Mouse (Mus musculus): ENCODE data around the gene Cadm3. TPM values are rescaled to one million over a fixed set of nuclear protein-coding genes. Genes with fewer than 3 reads are reported as not detected.

Cadm3 gene
- polyA plus RNA-seq, 1 experiment from 2014 or later, result 138 TPM

GRCm38 (mm10) chr1:173363436-173363835 lies 4.1 kb downstream of the Cadm3 start:
- Histone ChIP-seq H3K27ac (no peak overlapping the region), H3K4me2 (replicated peaks) (no peak overlapping the region), H3K9me3 (ENCODE audit: control insufficient read depth, low read length) (no peaks in the 10 kb centered on the region), H3K36me3 (replicated peaks; ENCODE audit: control insufficient read depth, insufficient read depth) (0 out of 2 replicates have a peak, but pooled peaks cover 9% of the 10 kb centered on the region), H3K9ac (no peak overlapping the region), H3K27me3 (ENCODE audit: control insufficient read depth, insufficient read depth, low read length) (no peaks in the 10 kb centered on the region), H3K4me3 (replicated peaks; ENCODE audit: low read length) (no peak overlapping the region), H3K4me1 (replicated peaks; ENCODE audit: control insufficient read depth, insufficient read depth, low read length) (peaks cover 59% of the 10 kb centered on the region)
- WGBS, result 93% methylated on average over 2 of the region's 2 CpGs
- ATAC-seq (ENCODE audit: low FRiP score) (no peak), DNase-seq (ENCODE audit: low spot score) (no peak)

GRCm38 (mm10) chr1:173361651-173362050 lies 5.8 kb downstream of the Cadm3 start:
- peaks cover 21% of the 10 kb centered on the region; the same call in 1 of the 2 replicates for H3K36me3 ChIP-seq (replicated peaks; ENCODE audit: control insufficient read depth, insufficient read depth)
- H3K4me1 ChIP-seq (replicated peaks; ENCODE audit: control insufficient read depth, insufficient read depth, low read length), result peaks cover 52% of the 10 kb centered on the region
- ATAC-seq (ENCODE audit: low FRiP score), result no peak
- no peak overlapping the region for H3K27ac ChIP-seq
- 58% methylated on average over 6 of the region's 6 CpGs for WGBS
- H3K4me2 ChIP-seq (replicated peaks), result no peak overlapping the region
- no peak overlapping the region for H3K4me3 ChIP-seq (replicated peaks; ENCODE audit: low read length)
- no peak overlapping the region for H3K9ac ChIP-seq
- H3K9me3 ChIP-seq (ENCODE audit: control insufficient read depth, low read length), result no peaks in the 10 kb centered on the region
- no peak for DNase-seq (ENCODE audit: low spot score)
- no peaks in the 10 kb centered on the region for H3K27me3 ChIP-seq (ENCODE audit: control insufficient read depth, insufficient read depth, low read length)

- H3K27me3 ChIP-seq (ENCODE audit: control insufficient read depth, insufficient read depth, low read length), result no peaks in the 10 kb centered on the region
- 41% methylated on average over 4 of the region's 4 CpGs for WGBS
- H3K4me3 ChIP-seq (replicated peaks; ENCODE audit: low read length), result no peak overlapping the region
- H3K4me2 ChIP-seq (replicated peaks), result no peak overlapping the region
- no peak for DNase-seq (ENCODE audit: low spot score)
- no peaks in the 10 kb centered on the region for H3K9me3 ChIP-seq (ENCODE audit: control insufficient read depth, low read length)
- no peak for ATAC-seq (ENCODE audit: low FRiP score)
- H3K27ac ChIP-seq, result 0 out of 2 replicates have a peak overlapping the region, but pooled peaks have one; percentile 5
- H3K4me1 ChIP-seq (replicated peaks; ENCODE audit: control insufficient read depth, insufficient read depth, low read length), result peaks cover 42% of the 10 kb centered on the region
- no peak overlapping the region for H3K9ac ChIP-seq
- peaks cover 27% of the 10 kb centered on the region; the same call in 1 of the 2 replicates for H3K36me3 ChIP-seq (replicated peaks; ENCODE audit: control insufficient read depth, insufficient read depth)
Measured at GRCm38 (mm10) chr1:173359590-173360290, 7.8 kb downstream of the Cadm3 start.

- peaks cover 20% of the 10 kb centered on the region; the same call in 1 of the 2 replicates for H3K36me3 ChIP-seq (replicated peaks; ENCODE audit: control insufficient read depth, insufficient read depth)
- no peak overlapping the region for H3K27ac ChIP-seq
- H3K27me3 ChIP-seq (ENCODE audit: control insufficient read depth, insufficient read depth, low read length), result no peaks in the 10 kb centered on the region
- no peaks in the 10 kb centered on the region for H3K9me3 ChIP-seq (ENCODE audit: control insufficient read depth, low read length)
- no peak overlapping the region for H3K9ac ChIP-seq
- peaks cover 26% of the 10 kb centered on the region for H3K4me1 ChIP-seq (replicated peaks; ENCODE audit: control insufficient read depth, insufficient read depth, low read length)
- no peak overlapping the region for H3K4me3 ChIP-seq (replicated peaks; ENCODE audit: low read length)
- H3K4me2 ChIP-seq (replicated peaks), result no peak overlapping the region
- DNase-seq (ENCODE audit: low spot score) (no peak), ATAC-seq (ENCODE audit: low FRiP score) (no peak)
- WGBS, result 38% methylated on average over 4 of the region's 4 CpGs
Measured at GRCm38 (mm10) chr1:173357799-173358198, 9.7 kb downstream of the Cadm3 start.

DNA sequence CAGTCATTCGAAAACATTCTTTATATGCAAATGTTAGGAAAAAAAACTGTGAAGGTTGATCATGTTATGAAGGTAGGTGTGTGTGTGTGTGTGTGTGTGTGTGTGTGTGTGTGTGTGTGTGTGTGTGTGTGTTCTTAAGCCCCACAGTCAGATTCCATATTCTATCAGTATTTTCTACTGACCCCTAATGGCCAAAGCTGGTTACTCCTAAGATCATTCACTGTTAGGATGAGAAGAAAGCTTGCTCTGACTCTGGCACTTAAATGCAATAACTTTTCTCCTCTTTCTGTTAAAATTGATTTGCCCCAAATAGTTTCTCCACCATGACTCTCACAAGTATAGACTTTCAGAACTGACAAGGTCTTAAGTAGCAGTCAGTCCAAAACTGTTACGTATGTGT lies 10.8 kb downstream of the Cadm3 start:
- 90% methylated on average over 2 of the region's 2 CpGs for WGBS
- no peak overlapping the region for H3K27ac ChIP-seq
- no peak overlapping the region for H3K4me3 ChIP-seq (replicated peaks; ENCODE audit: low read length)
- peaks cover 25% of the 10 kb centered on the region for H3K4me1 ChIP-seq (replicated peaks; ENCODE audit: control insufficient read depth, insufficient read depth, low read length)
- no peak for ATAC-seq (ENCODE audit: low FRiP score)
- no peaks in the 10 kb centered on the region for H3K27me3 ChIP-seq (ENCODE audit: control insufficient read depth, insufficient read depth, low read length)
- no peaks in the 10 kb centered on the region for H3K9me3 ChIP-seq (ENCODE audit: control insufficient read depth, low read length)
- H3K4me2 ChIP-seq (replicated peaks), result no peak overlapping the region
- H3K36me3 ChIP-seq (replicated peaks; ENCODE audit: control insufficient read depth, insufficient read depth), result peaks cover 20% of the 10 kb centered on the region; the same call in 1 of the 2 replicates
- H3K9ac ChIP-seq, result no peak overlapping the region
- no peak for DNase-seq (ENCODE audit: low spot score)

- Histone ChIP-seq H3K4me1 (replicated peaks; ENCODE audit: control insufficient read depth, insufficient read depth, low read length) (peaks cover 23% of the 10 kb centered on the region), H3K27ac (no peak overlapping the region), H3K9me3 (ENCODE audit: control insufficient read depth, low read length) (no peaks in the 10 kb centered on the region), H3K27me3 (ENCODE audit: control insufficient read depth, insufficient read depth, low read length) (no peaks in the 10 kb centered on the region), H3K4me3 (replicated peaks; ENCODE audit: low read length) (no peak overlapping the region), H3K9ac (no peak overlapping the region), H3K36me3 (replicated peaks; ENCODE audit: control insufficient read depth, insufficient read depth) (peaks cover 20% of the 10 kb centered on the region; the same call in 1 of the 2 replicates), H3K4me2 (replicated peaks) (no peak overlapping the region)
- no peak for DNase-seq (ENCODE audit: low spot score)
- WGBS, result 86% methylated on average over 7 of the region's 7 CpGs
- no peak for ATAC-seq (ENCODE audit: low FRiP score)
Measured at GRCm38 (mm10) chr1:173355107-173355846, 12.2 kb downstream of the Cadm3 start.

DNA sequence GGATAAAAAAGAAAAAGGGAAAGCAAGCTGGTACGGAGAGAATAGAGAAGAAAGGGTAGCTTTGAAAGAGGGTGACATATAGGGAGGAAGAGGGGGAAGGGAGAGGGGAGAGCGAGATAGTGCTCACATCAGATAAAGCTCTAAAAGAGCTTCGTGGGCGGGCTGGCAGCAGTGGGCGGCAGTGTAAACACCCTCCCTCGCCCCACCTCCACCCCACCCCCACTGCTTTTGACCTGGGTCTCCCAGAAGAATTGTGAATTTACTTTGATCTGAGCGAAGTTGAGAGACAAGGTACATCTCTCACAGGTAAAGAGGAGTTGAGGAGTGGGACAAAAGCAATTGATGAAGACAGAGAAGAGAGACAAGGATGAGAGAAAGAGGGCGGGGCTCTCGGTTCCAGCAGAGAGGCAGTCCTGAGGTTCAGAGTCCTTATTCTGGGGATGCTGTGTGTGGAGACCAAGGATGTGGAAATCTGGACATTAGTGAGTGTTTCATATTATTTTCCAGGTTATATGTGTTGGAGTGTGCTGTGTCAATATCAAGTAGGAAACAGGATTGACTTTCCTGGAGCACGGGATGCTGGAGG lies 17.0 kb downstream of the Cadm3 start, which contains the start of gene Aim2:
Aim2 (plus strand) TSS at position 508 of the 586 bp plus-strand sequence.
- H3K9me3 ChIP-seq (ENCODE audit: control insufficient read depth, low read length), result no peaks in the 10 kb centered on the region
- WGBS, result 11% methylated on average over 10 of the region's 10 CpGs
- DNase-seq (ENCODE audit: low spot score), result no peak
- H3K27ac ChIP-seq, result no peak within 1 kb of the TSS
- ATAC-seq (ENCODE audit: low FRiP score), result peak; percentile 55
- H3K36me3 ChIP-seq (replicated peaks; ENCODE audit: control insufficient read depth, insufficient read depth), result peaks cover 22% of the 10 kb centered on the region
- H3K4me2 ChIP-seq (replicated peaks), result peak within 1 kb of the TSS; percentile 43
- H3K4me3 ChIP-seq (replicated peaks; ENCODE audit: low read length), result no peak within 1 kb of the TSS
- H3K4me1 ChIP-seq (replicated peaks; ENCODE audit: control insufficient read depth, insufficient read depth, low read length), result peaks cover 16% of the 10 kb centered on the region; the same call in 1 of the 2 replicates
- peak within 1 kb of the TSS; percentile 18; the same call in 1 of the 2 replicates for H3K9ac ChIP-seq
- H3K27me3 ChIP-seq (ENCODE audit: control insufficient read depth, insufficient read depth, low read length), result no peaks in the 10 kb centered on the region

DNA sequence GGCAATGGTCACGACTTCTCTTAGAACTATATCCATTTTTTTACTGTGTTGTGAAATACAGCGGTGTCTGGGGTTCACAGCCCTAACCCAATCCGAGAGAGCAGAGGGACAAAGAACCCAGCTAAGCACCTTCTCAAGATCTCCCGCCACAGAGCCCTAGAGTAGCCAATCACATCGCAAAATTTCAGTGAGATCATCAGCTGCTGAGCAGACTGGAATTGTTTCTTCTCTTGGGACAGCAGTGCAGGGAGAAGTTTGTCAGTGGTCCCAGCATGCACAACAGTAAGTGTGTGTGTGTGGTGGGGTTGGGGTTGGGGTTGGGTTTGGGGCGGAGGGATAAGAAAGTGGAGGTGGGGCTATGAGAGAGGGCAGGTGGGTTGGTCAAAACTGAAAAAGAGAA lies 17.5 kb downstream of the Cadm3 start:
- Histone ChIP-seq H3K27me3 (ENCODE audit: control insufficient read depth, insufficient read depth, low read length) (no peaks in the 10 kb centered on the region), H3K36me3 (replicated peaks; ENCODE audit: control insufficient read depth, insufficient read depth) (peaks cover 22% of the 10 kb centered on the region), H3K9ac (no peak overlapping the region), H3K4me3 (replicated peaks; ENCODE audit: low read length) (no peak overlapping the region), H3K27ac (no peak overlapping the region), H3K4me1 (replicated peaks; ENCODE audit: control insufficient read depth, insufficient read depth, low read length) (peaks cover 16% of the 10 kb centered on the region; the same call in 1 of the 2 replicates), H3K4me2 (replicated peaks) (peak overlapping the region; percentile 43), H3K9me3 (ENCODE audit: control insufficient read depth, low read length) (no peaks in the 10 kb centered on the region)
- 2% methylated on average over 6 of the region's 6 CpGs for WGBS
- ATAC-seq (ENCODE audit: low FRiP score) (peak; percentile 78), DNase-seq (ENCODE audit: low spot score) (peak; percentile 69)

GRCm38 (mm10) chr1:173349192-173349591 lies 18.3 kb downstream of the Cadm3 start:
- Histone ChIP-seq H3K27ac (no peak overlapping the region), H3K4me1 (replicated peaks; ENCODE audit: control insufficient read depth, insufficient read depth, low read length) (peaks cover 16% of the 10 kb centered on the region; the same call in 1 of the 2 replicates), H3K4me2 (replicated peaks) (no peak overlapping the region), H3K27me3 (ENCODE audit: control insufficient read depth, insufficient read depth, low read length) (no peaks in the 10 kb centered on the region), H3K4me3 (replicated peaks; ENCODE audit: low read length) (no peak overlapping the region), H3K9ac (no peak overlapping the region), H3K36me3 (replicated peaks; ENCODE audit: control insufficient read depth, insufficient read depth) (peaks cover 25% of the 10 kb centered on the region), H3K9me3 (ENCODE audit: control insufficient read depth, low read length) (no peaks in the 10 kb centered on the region)
- ATAC-seq (ENCODE audit: low FRiP score) (no peak), DNase-seq (ENCODE audit: low spot score) (no peak)
- WGBS, result 53% methylated on average over 5 of the region's 5 CpGs

All from hindbrain, embryonic 14.5 days (tissue).